Mouse (Mus musculus): ENCODE measurements around the gene Sergef.

GRCm38 (mm10) chr7:46618416-46619110, 21.0 kb downstream of the Sergef start:
- no peak for TF ChIP-seq CTCF (IDR thresholded peaks at IDR 0.05; ENCODE audit: low read depth, low read length)
- TF ChIP-seq POLR2A (IDR thresholded peaks at IDR 0.05; ENCODE audit: extremely low read depth, insufficient read depth, low read length), result no peak

All from liver, adult 2 months (tissue).